Mouse (Mus musculus) kidney, adult 2 months (tissue): ENCODE measurements at regions not wholly inside any gene's neighbourhood (a gene's known extent, or its start where the extent isn't known, plus 50 kb on each side); places are given as distances from the start of the nearest gene placed in this dataset.

Source experiments
- CTCF ChIP-seq: fragments of 200-500 bp; conservative IDR thresholded peaks from 2 replicates; pipeline ENCODE4 v1.5.1; 2011; ENCODE audit warnings: low read depth, mild to moderate bottlenecking, control low read depth, low read length, moderate library complexity, mixed read lengths; ENCODE audit not compliant: insufficient read depth, insufficient read length
- POLR2A ChIP-seq: fragments of 200-500 bp; IDR thresholded peaks from one replicate; pipeline ENCODE4 v1.6.1; 2011; ENCODE audit warnings: low read depth, low read length, control low read depth

- TF ChIP-seq POLR2A (no peak), CTCF (no peak)
Observed at GRCm38 (mm10) chr5:119402651-119403050, 267.8 kb upstream of the Tbx3 start.
